Mouse (Mus musculus) B cell, adult (primary cell): ENCODE measurements around the gene Olfr896-ps1. TPM values are rescaled to one million over a fixed set of nuclear protein-coding genes. Genes with fewer than 3 reads are reported as not detected.

ENCODE experiments used
- total RNA-seq: library from RNA; stranded (reverse); gene quantifications from 4 replicates; pipeline ENCODE4 v1.2.4, GENCODE M21; 2023; ENCODE audit not compliant: inconsistent age

Gene Olfr896-ps1
- not detected in 4 replicates for total RNA-seq

GRCm38 (mm10) chr9:38290807-38291206 lies at the start of gene Olfr896-ps1:
Olfr896-ps1 (plus strand) TSS chr9:38291107.

GRCm38 (mm10) chr9:38252474-38252873 lies 38.4 kb upstream of the Olfr896-ps1 start, which contains the start of gene Olfr143:
Olfr143 (plus strand) TSS chr9:38252774.

GRCm38 (mm10) chr9:38267551-38267950 lies 23.4 kb upstream of the Olfr896-ps1 start, which contains the start of gene Olfr895:
Olfr895 (plus strand) TSS chr9:38267851.

GRCm38 (mm10) chr9:38328760-38329159 lies 37.9 kb downstream of the Olfr896-ps1 start, which contains the start of gene Olfr25:
Olfr25 (plus strand) TSS chr9:38329060.

Other genes with a start within 250 kb of the Olfr896-ps1 start
- not detected in 4 replicates for gene Olfr884, start 244.6 kb upstream of the Olfr896-ps1 start, total RNA-seq
- gene Olfr885, start 229.8 kb upstream of the Olfr896-ps1 start, total RNA-seq, result not detected in 4 replicates
- not detected in 4 replicates for gene Olfr887, start 207.0 kb upstream of the Olfr896-ps1 start, total RNA-seq
- gene Olfr888, start 183.0 kb upstream of the Olfr896-ps1 start, total RNA-seq, result not detected in 4 replicates
- not detected in 4 replicates for gene Olfr889, start 175.9 kb upstream of the Olfr896-ps1 start, total RNA-seq
- gene Olfr890, start 148.6 kb upstream of the Olfr896-ps1 start, total RNA-seq, result not detected in 4 replicates
- gene Olfr891, start 110.3 kb upstream of the Olfr896-ps1 start, total RNA-seq, result not detected in 4 replicates
- gene Olfr893, start 82.7 kb upstream of the Olfr896-ps1 start, total RNA-seq, result not detected in 4 replicates
- not detected in 4 replicates for gene Olfr894, start 73.1 kb upstream of the Olfr896-ps1 start, total RNA-seq
- gene Olfr143, start 38.3 kb upstream of the Olfr896-ps1 start, total RNA-seq, result not detected in 4 replicates
- gene Olfr895, start 23.3 kb upstream of the Olfr896-ps1 start, total RNA-seq, result not detected in 4 replicates
- not detected in 4 replicates for gene Olfr25, start 38.0 kb downstream of the Olfr896-ps1 start, total RNA-seq
- gene Olfr898, start 57.3 kb downstream of the Olfr896-ps1 start, total RNA-seq, result not detected in 4 replicates
- not detected in 4 replicates for gene Olfr250, start 75.8 kb downstream of the Olfr896-ps1 start, total RNA-seq
- not detected in 4 replicates for gene Olfr251, start 86.0 kb downstream of the Olfr896-ps1 start, total RNA-seq
- not detected in 4 replicates for gene Olfr147, start 110.6 kb downstream of the Olfr896-ps1 start, total RNA-seq
- gene Olfr901, start 138.3 kb downstream of the Olfr896-ps1 start, total RNA-seq, result not detected in 4 replicates
- gene Olfr902, start 156.5 kb downstream of the Olfr896-ps1 start, total RNA-seq, result not detected in 4 replicates
- not detected in 4 replicates for gene Olfr904, start 172.0 kb downstream of the Olfr896-ps1 start, total RNA-seq
- gene Olfr905, start 180.0 kb downstream of the Olfr896-ps1 start, total RNA-seq, result not detected in 4 replicates
- not detected in 4 replicates for gene Olfr906, start 196.0 kb downstream of the Olfr896-ps1 start, total RNA-seq
- gene Olfr907, start 204.7 kb downstream of the Olfr896-ps1 start, total RNA-seq, result not detected in 4 replicates
- not detected in 4 replicates for gene Olfr911-ps1, start 230.5 kb downstream of the Olfr896-ps1 start, total RNA-seq
- gene Olfr910, start 246.7 kb downstream of the Olfr896-ps1 start, total RNA-seq, result not detected in 4 replicates